Mouse (Mus musculus): Measurements from ENCODE around the gene Pnpla7.

- TF ChIP-seq CTCF (IDR thresholded peaks at IDR 0.05; ENCODE audit: control insufficient read depth, insufficient read depth, insufficient read length) (no peak), CEBPB (IDR thresholded peaks at IDR 0.05; ENCODE audit: low read depth) (no peak), MAX (IDR thresholded peaks at IDR 0.05) (no peak), MYOG (IDR thresholded peaks at IDR 0.05; ENCODE audit: control insufficient read depth, extremely low read depth, insufficient read length) (no peak), USF1 (IDR thresholded peaks at IDR 0.05; ENCODE audit: low read depth) (no peak), FOSL1 (IDR thresholded peaks at IDR 0.05; ENCODE audit: insufficient read depth, low read length, poor library complexity, severe bottlenecking) (no peak)
These were observed 32.4 kb downstream of the Pnpla7 start for GRCm38 (mm10) chr2:25008250-25008649.
